Mouse (Mus musculus) brain, embryonic 14.5 days (tissue): ENCODE results near the gene Pym1.

ENCODE experiments used
- CTCF ChIP-seq: fragments of 200-500 bp; IDR thresholded peaks from 2 replicates; pipeline ENCODE4 v1.5.1; 2012; ENCODE audit warnings: inconsistent platforms, mild to moderate bottlenecking, moderate library complexity, borderline replicate concordance; ENCODE audit not compliant: insufficient read depth, insufficient read length; ENCODE audit errors: extremely low read depth
- POLR2A ChIP-seq: fragments of 200-500 bp; IDR thresholded peaks from 2 replicates; pipeline ENCODE4 v1.6.1; 2012; ENCODE audit warnings: mild to moderate bottlenecking, inconsistent platforms, borderline replicate concordance; ENCODE audit not compliant: poor library complexity, insufficient read depth, insufficient read length, severe bottlenecking; ENCODE audit errors: extremely low read depth

DNA sequence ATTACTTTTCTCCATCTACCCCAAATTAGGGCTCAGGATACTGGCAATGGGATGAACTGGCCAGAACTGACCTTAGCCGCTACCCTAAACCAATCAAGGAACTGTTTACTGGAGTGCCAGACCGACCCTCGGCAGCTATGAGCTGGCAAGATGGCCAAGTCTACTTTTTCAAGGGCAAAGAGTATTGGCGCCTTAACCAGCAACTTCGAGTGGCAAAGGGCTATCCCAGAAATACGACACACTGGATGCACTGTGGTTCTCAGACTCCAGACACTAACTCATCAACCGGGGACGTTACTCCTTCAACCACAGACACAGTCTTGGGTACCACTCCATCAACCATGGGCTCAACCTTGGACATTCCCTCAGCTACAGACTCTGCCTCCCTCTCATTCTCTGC lies 51.0 kb downstream of the Pym1 start:
- no peak for TF ChIP-seq CTCF
- no peak for TF ChIP-seq POLR2A
